Mouse (Mus musculus) layer of hippocampus, adult 9-10 months (tissue): ENCODE results near the gene Zfp786.
"Not testable (repeated sequence)": the region's sequence is repeated elsewhere in the genome, so short reads cannot be mapped to it uniquely, and the experiment has no call there.

Experiments used
- DNase-seq: peaks from one replicate; pipeline ENCODE4 v3.0.0; 2022; ENCODE audit warnings: low spot score

Zfp786 gene

GRCm38 (mm10) chr6:47781091-47781968 lies 49.3 kb downstream of the Zfp786 start:
- DNase-seq: peak; percentile 91

DNA sequence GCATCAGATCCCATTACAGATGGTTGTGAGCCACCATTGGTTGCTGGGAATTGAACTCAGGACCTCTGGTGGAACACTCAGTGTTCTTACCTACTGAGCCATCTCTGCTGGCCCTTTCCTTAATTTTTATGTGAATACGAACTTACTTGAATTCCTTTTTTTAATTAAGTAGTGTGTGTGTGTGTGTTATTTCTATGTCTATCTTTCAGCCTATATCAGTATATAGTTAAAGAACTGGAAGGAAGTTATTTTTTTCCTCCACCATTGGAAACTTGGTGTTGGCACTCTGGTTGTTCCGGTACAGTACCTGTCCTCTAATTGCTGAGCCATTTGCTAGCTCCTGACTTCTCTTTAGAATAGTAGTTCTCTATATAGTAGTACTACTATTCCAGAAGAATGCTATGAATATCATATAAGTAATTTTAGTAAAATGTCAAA lies 50.1 kb downstream of the Zfp786 start:
- DNase-seq: no peak

GRCm38 (mm10) chr6:47771760-47772159 lies 58.9 kb downstream of the Zfp786 start:
- not testable (repeated sequence) for DNase-seq

GRCm38 (mm10) chr6:47771113-47771512 lies 59.6 kb downstream of the Zfp786 start:
- not testable (repeated sequence) for DNase-seq

- not testable (repeated sequence) for DNase-seq
Measured at GRCm38 (mm10) chr6:47769861-47770260, 60.8 kb downstream of the Zfp786 start.
